In the genomic region with DNA sequence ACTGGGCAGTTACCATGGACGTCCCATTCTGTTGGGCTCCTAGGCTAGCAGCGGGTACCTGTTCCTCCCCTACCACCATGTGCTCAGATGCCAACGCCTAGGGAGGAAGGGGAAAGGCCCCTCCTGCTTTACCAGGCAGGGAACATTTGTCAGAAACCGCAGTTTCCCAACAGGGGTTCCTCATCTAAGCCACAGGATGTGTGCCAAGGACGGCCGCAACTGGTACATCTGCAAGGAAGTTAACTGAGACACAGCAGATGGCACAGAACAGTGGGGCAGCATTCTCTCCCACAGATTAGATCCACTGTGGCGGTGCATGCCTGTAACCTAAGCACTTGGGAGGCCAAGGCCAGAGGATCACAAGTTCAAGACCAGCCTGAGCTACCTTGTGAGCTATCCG, we compare ENCODE assay signal across 26 mouse cellular contexts. TPM values are rescaled to one million over a fixed set of nuclear protein-coding genes. Genes with fewer than 3 reads are reported as not detected.
A peak's percentile ranks its signal among the peaks of the same experiment; 100 is the strongest.
DNase-seq lines count a peak whose midpoint lies in the region; ATAC-seq and TF ChIP-seq lines count a peak whose summit lies in the region.
"Had no signal": no experiment of that assay in that cellular context is flagged by ENCODE, and none has a peak within 500 bp of the region (broad histone marks: within the 10 kb centered on the region; RNA-seq: fewer than 3 reads in every experiment).

No protein-coding gene starts in this region.

- peaks cover 24% of the 10 kb centered on the region for H3K36me3 ChIP-seq in liver, embryonic 16.5 days (ENCODE audit: control insufficient read depth, insufficient read depth)
- H3K36me3 ChIP-seq in liver, embryonic 12.5 days = peaks cover 100% of the 10 kb centered on the region
- H3K36me3 ChIP-seq in intestine, embryonic 15.5 days = peaks cover 80% of the 10 kb centered on the region

- TF ChIP-seq CTCF in bone marrow macrophage, adult 2 months (IDR thresholded peaks at IDR 0.05; ENCODE audit: low read depth, low read length) = no peak

- 77% methylated on average over 8 of the region's 8 CpGs for WGBS in liver, embryonic 16.5 days (ENCODE audit: insufficient replicate concordance)
- WGBS in liver, embryonic 12.5 days (ENCODE audit: insufficient replicate concordance) = 85% methylated on average over 8 of the region's 8 CpGs
- 91% methylated on average over 8 of the region's 8 CpGs for WGBS in intestine, embryonic 15.5 days

- peak; percentile 15; the same call in 1 of the 2 replicates for ATAC-seq in liver, embryonic 16.5 days (ENCODE audit: low read depth)
- ATAC-seq in liver, embryonic 12.5 days = no peak
- peak; percentile 87 to 88 for ATAC-seq in hematopoietic stem cell, adult 5-6 weeks (replicated peaks in 1 of 2; ENCODE audit: insufficient read depth in 1 of 2, low FRiP score in 2 of 2, low TSS enrichment in 1 of 2, low read depth in 1 of 2, poor library complexity in 2 of 2, severe bottlenecking in 2 of 2)
- peak; percentile 90 for ATAC-seq in megakaryocyte progenitor cell, adult 5-6 weeks (replicated peaks; ENCODE audit: poor library complexity)
- ATAC-seq in intestine, embryonic 15.5 days = no peak
- ATAC-seq: forebrain, embryonic 13.5 days; midbrain, embryonic 16.5 days had no signal

- no peak overlapping the region for H3K4me3 ChIP-seq in liver, embryonic 16.5 days (ENCODE audit: low read depth, low read length)
- H3K4me3 ChIP-seq in liver, embryonic 12.5 days = no peak overlapping the region
- no peak overlapping the region for H3K4me3 ChIP-seq in bone marrow macrophage, adult 2 months (ENCODE audit: insufficient read depth, low read length)
- no peak overlapping the region for H3K4me3 ChIP-seq in intestine, embryonic 15.5 days (replicated peaks)
- H3K4me3 ChIP-seq: embryonic facial prominence, embryonic 10.5 days; forebrain, embryonic 13.5 days; heart, embryonic 15.5 days; limb, embryonic 12.5 days had no signal

- DNase-seq in right cerebral cortex, adult 2 months (ENCODE audit: low spot score in 2 of 2) = no peak
- DNase-seq: adrenal gland, postnatal 10 days; cerebellum, adult 18-20 months; cerebellum, postnatal 36 days; gastrocnemius, postnatal 10 days; kidney, adult 8-10 months; kidney, postnatal 14 days; thymus, postnatal 25 days had no signal

- H3K4me2 ChIP-seq in liver, embryonic 16.5 days (ENCODE audit: low read depth, low read length) = no peak overlapping the region
- H3K4me2 ChIP-seq in liver, embryonic 12.5 days = no peak overlapping the region
- no peak overlapping the region for H3K4me2 ChIP-seq in intestine, embryonic 15.5 days (replicated peaks)
- H3K4me2 ChIP-seq: forebrain, embryonic 13.5 days; heart, embryonic 15.5 days; limb, embryonic 12.5 days had no signal

- no peak overlapping the region for H3K9ac ChIP-seq in liver, embryonic 16.5 days (ENCODE audit: low read depth, low read length)
- no peak overlapping the region for H3K9ac ChIP-seq in liver, embryonic 12.5 days
- H3K9ac ChIP-seq in intestine, embryonic 15.5 days = no peak overlapping the region
- H3K9ac ChIP-seq: forebrain, embryonic 13.5 days; heart, embryonic 15.5 days; limb, embryonic 12.5 days; liver, embryonic 14.5 days had no signal

- H3K27me3 ChIP-seq in liver, embryonic 16.5 days (ENCODE audit: control insufficient read depth, insufficient read depth, low read depth, low read length) = no peaks in the 10 kb centered on the region
- H3K27me3 ChIP-seq in liver, embryonic 12.5 days (replicated peaks) = no peaks in the 10 kb centered on the region
- no peaks in the 10 kb centered on the region for H3K27me3 ChIP-seq in intestine, embryonic 15.5 days (replicated peaks)
- H3K27me3 ChIP-seq: forebrain, embryonic 13.5 days; heart, embryonic 15.5 days; limb, embryonic 12.5 days had no signal

- no peak for TF ChIP-seq POLR2A in bone marrow macrophage, adult 2 months (IDR thresholded peaks at IDR 0.05; ENCODE audit: borderline replicate concordance, low read depth, low read length)

- no peak overlapping the region for H3K27ac ChIP-seq in liver, embryonic 16.5 days (ENCODE audit: low read length)
- H3K27ac ChIP-seq in liver, embryonic 12.5 days = no peak overlapping the region
- peak overlapping the region; percentile 56 for H3K27ac ChIP-seq in bone marrow macrophage, adult 2 months (ENCODE audit: insufficient read depth, low read depth, low read length)
- no peak overlapping the region for H3K27ac ChIP-seq in intestine, embryonic 15.5 days
- H3K27ac ChIP-seq: embryonic facial prominence, embryonic 10.5 days; forebrain, embryonic 13.5 days; heart, embryonic 15.5 days; limb, embryonic 12.5 days; liver, embryonic 14.5 days had no signal

- H3K4me1 ChIP-seq in liver, embryonic 16.5 days (ENCODE audit: control insufficient read depth, low read depth, low read length) = peaks cover 9% of the 10 kb centered on the region; the same call in 1 of the 2 replicates
- H3K4me1 ChIP-seq in liver, embryonic 12.5 days = 0 out of 2 replicates have a peak, but pooled peaks cover 7% of the 10 kb centered on the region
- peaks cover 35% of the 10 kb centered on the region for H3K4me1 ChIP-seq in bone marrow macrophage, adult 2 months (ENCODE audit: control insufficient read depth, insufficient read depth, low read length)
- H3K4me1 ChIP-seq in intestine, embryonic 15.5 days (replicated peaks) = 0 out of 2 replicates have a peak, but pooled peaks cover 4% of the 10 kb centered on the region
- H3K4me1 ChIP-seq: embryonic facial prominence, embryonic 10.5 days; forebrain, embryonic 13.5 days; heart, embryonic 15.5 days; limb, embryonic 12.5 days had no signal

- no peaks in the 10 kb centered on the region for H3K9me3 ChIP-seq in liver, embryonic 16.5 days (replicated peaks; ENCODE audit: control insufficient read depth, low read length)
- no peaks in the 10 kb centered on the region for H3K9me3 ChIP-seq in liver, embryonic 12.5 days (replicated peaks)
- no peaks in the 10 kb centered on the region for H3K9me3 ChIP-seq in intestine, embryonic 15.5 days
- H3K9me3 ChIP-seq: embryonic facial prominence, embryonic 10.5 days; forebrain, embryonic 13.5 days; heart, embryonic 15.5 days; limb, embryonic 12.5 days had no signal

RNA-seq across cellular contexts. Expression of a gene that starts 15.5 kb away (rescaled TPM):
- 187 and 201 TPM in 2 replicates for polyA plus RNA-seq in liver, embryonic 16.5 days (2015; fragmentation: Nextera tagmentation; extraction: Ambion mirVana)
- 207 and 222 TPM in 2 replicates for polyA plus RNA-seq in liver, embryonic 12.5 days (2016; fragmentation: Nextera tagmentation; extraction: Ambion mirVana)
- 630 and 641 TPM in 2 replicates for polyA plus RNA-seq in bone marrow macrophage, adult 2 months (2012; ENCODE audit: insufficient read depth, insufficient read length, missing spikeins)
- total RNA-seq in hematopoietic stem cell, adult 5-6 weeks (2017) = 325 and 357 TPM in 2 replicates
- 573 and 626 TPM in 2 replicates for total RNA-seq in megakaryocyte progenitor cell, adult 5-6 weeks (2015)
- total RNA-seq in megakaryocyte progenitor cell, adult 5-6 weeks (2017) = 615 and 714 TPM in 2 replicates
- 421 and 423 TPM in 2 replicates for polyA plus RNA-seq in intestine, embryonic 15.5 days (2015; fragmentation: Nextera tagmentation; extraction: Ambion mirVana)

RNA-seq across cellular contexts. Expression of a gene that starts 18.2 kb away (rescaled TPM):
- polyA plus RNA-seq in liver, embryonic 16.5 days (2015; fragmentation: Nextera tagmentation; extraction: Ambion mirVana) = 19.8 and 20.0 TPM in 2 replicates
- 39.1 and 39.2 TPM in 2 replicates for polyA plus RNA-seq in liver, embryonic 12.5 days (2016; fragmentation: Nextera tagmentation; extraction: Ambion mirVana)
- polyA plus RNA-seq in bone marrow macrophage, adult 2 months (2012; ENCODE audit: insufficient read depth, insufficient read length, missing spikeins) = 24.5 and 29.4 TPM in 2 replicates
- 19.7 and 22.8 TPM in 2 replicates for total RNA-seq in hematopoietic stem cell, adult 5-6 weeks (2017)
- total RNA-seq in megakaryocyte progenitor cell, adult 5-6 weeks (2015) = 25.2 and 32.9 TPM in 2 replicates
- total RNA-seq in megakaryocyte progenitor cell, adult 5-6 weeks (2017) = 33.0 and 42.0 TPM in 2 replicates
- polyA plus RNA-seq in intestine, embryonic 15.5 days (2015; fragmentation: Nextera tagmentation; extraction: Ambion mirVana) = 55.9 TPM in 2 replicates

RNA-seq across cellular contexts. Expression of a gene that starts 36.2 kb away (rescaled TPM):
- 0.22 and 0.24 TPM in 2 replicates for polyA plus RNA-seq in liver, embryonic 16.5 days (2015; fragmentation: Nextera tagmentation; extraction: Ambion mirVana)
- not detected in 2 replicates for polyA plus RNA-seq in liver, embryonic 12.5 days (2016; fragmentation: Nextera tagmentation; extraction: Ambion mirVana)
- not detected in 2 replicates for polyA plus RNA-seq in bone marrow macrophage, adult 2 months (2012; ENCODE audit: insufficient read depth, insufficient read length, missing spikeins)
- total RNA-seq in hematopoietic stem cell, adult 5-6 weeks (2017) = not detected in 2 replicates
- total RNA-seq in megakaryocyte progenitor cell, adult 5-6 weeks (2015) = not detected in 2 replicates
- not detected in 2 replicates for total RNA-seq in megakaryocyte progenitor cell, adult 5-6 weeks (2017)
- polyA plus RNA-seq in intestine, embryonic 15.5 days (2015; fragmentation: Nextera tagmentation; extraction: Ambion mirVana) = not detected in 2 replicates
- total RNA-seq: adrenal gland, postnatal 10 days; gastrocnemius, postnatal 10 days; heart, adult 8-10 months; layer of hippocampus, postnatal 14 days; left cerebral cortex, postnatal 10 days; megakaryocyte-erythroid progenitor cell, adult 5-6 weeks had no signal
- polyA plus RNA-seq: forebrain, embryonic 13.5 days; frontal cortex, adult 2 months; midbrain, embryonic 16.5 days; stomach, postnatal 0 days had no signal

RNA-seq across cellular contexts. Expression of a gene that starts 45.2 kb away (rescaled TPM):
- polyA plus RNA-seq in liver, embryonic 16.5 days (2015; fragmentation: Nextera tagmentation; extraction: Ambion mirVana) = 69.6 and 81.1 TPM in 2 replicates
- polyA plus RNA-seq in liver, embryonic 12.5 days (2016; fragmentation: Nextera tagmentation; extraction: Ambion mirVana) = 165 and 174 TPM in 2 replicates
- 63.1 and 63.8 TPM in 2 replicates for polyA plus RNA-seq in bone marrow macrophage, adult 2 months (2012; ENCODE audit: insufficient read depth, insufficient read length, missing spikeins)
- 152 and 171 TPM in 2 replicates for total RNA-seq in hematopoietic stem cell, adult 5-6 weeks (2017)
- 180 and 208 TPM in 2 replicates for total RNA-seq in megakaryocyte progenitor cell, adult 5-6 weeks (2015)
- 184 and 193 TPM in 2 replicates for total RNA-seq in megakaryocyte progenitor cell, adult 5-6 weeks (2017)
- polyA plus RNA-seq in intestine, embryonic 15.5 days (2015; fragmentation: Nextera tagmentation; extraction: Ambion mirVana) = 156 and 168 TPM in 2 replicates

Comparison
In these comparisons a context has a peak if more than half of its experiments do, and no peak if none do; other contexts are left out.
1. ATAC-seq: peak in liver, embryonic 16.5 days (single experiment), hematopoietic stem cell, adult 5-6 weeks (2 of 2) and megakaryocyte progenitor cell, adult 5-6 weeks (single experiment); none in liver, embryonic 12.5 days (single experiment) and intestine, embryonic 15.5 days (single experiment).